Mouse (Mus musculus) brain, adult 2 months (tissue): ENCODE measurements around the gene Olfr1410.

ENCODE experiments used
- DNase-seq: peaks from one replicate; pipeline ENCODE4 v3.0.0; 2011; ENCODE audit warnings: low read depth, low spot score

The Olfr1410 gene

GRCm38 (mm10) chr1:92605482-92605881 lies at the start of gene Olfr1410:
TSS of gene Olfr1410 (plus strand) at chr1:92605782.
- DNase-seq, result no peak

GRCm38 (mm10) chr1:92571022-92571421 lies 34.6 kb upstream of the Olfr1410 start, which contains the start of gene Olfr1413:
TSS of gene Olfr1413 (plus strand) at chr1:92571322.
- no peak for DNase-seq

- DNase-seq, result no peak
Observed at GRCm38 (mm10) chr1:92585479-92585878, 20.1 kb upstream of the Olfr1410 start, which contains the start of gene Olfr1412. TSS of gene Olfr1412 (plus strand) at chr1:92585779.

- no peak for DNase-seq
Observed at GRCm38 (mm10) chr1:92594111-92594510, 11.5 kb upstream of the Olfr1410 start, which contains the start of gene Olfr1411. TSS of gene Olfr1411 (plus strand) at chr1:92594411.

GRCm38 (mm10) chr1:92596019-92596418 lies 9.6 kb upstream of the Olfr1410 start:
- no peak for DNase-seq

- no peak for DNase-seq
Observed at GRCm38 (mm10) chr1:92607711-92608110, 2.1 kb downstream of the Olfr1410 start.

- peak; percentile 67 for DNase-seq
Observed at GRCm38 (mm10) chr1:92611008-92611407, 5.4 kb downstream of the Olfr1410 start.

- no peak for DNase-seq
Observed at GRCm38 (mm10) chr1:92613175-92613574, 7.6 kb downstream of the Olfr1410 start.

GRCm38 (mm10) chr1:92614516-92614915 lies 8.9 kb downstream of the Olfr1410 start:
- peak; percentile 72 for DNase-seq

- no peak for DNase-seq
Observed at GRCm38 (mm10) chr1:92616046-92616445, 10.5 kb downstream of the Olfr1410 start.

GRCm38 (mm10) chr1:92617488-92617887 lies 11.9 kb downstream of the Olfr1410 start, which contains the start of gene Olfr12:
TSS of gene Olfr12 (plus strand) at chr1:92617788.
- DNase-seq, result no peak

GRCm38 (mm10) chr1:92618360-92618759 lies 12.8 kb downstream of the Olfr1410 start:
- DNase-seq, result no peak

GRCm38 (mm10) chr1:92628227-92628626 lies 22.6 kb downstream of the Olfr1410 start:
- DNase-seq, result no peak

GRCm38 (mm10) chr1:92632196-92632595 lies 26.6 kb downstream of the Olfr1410 start:
- no peak for DNase-seq

GRCm38 (mm10) chr1:92632948-92633347 lies 27.4 kb downstream of the Olfr1410 start:
- no peak for DNase-seq

GRCm38 (mm10) chr1:92633726-92634125 lies 28.1 kb downstream of the Olfr1410 start:
- DNase-seq, result peak; percentile 44

GRCm38 (mm10) chr1:92634569-92634968 lies 29.0 kb downstream of the Olfr1410 start:
- DNase-seq, result no peak

- peak; percentile 37 for DNase-seq
Observed at GRCm38 (mm10) chr1:92634976-92635599, 29.5 kb downstream of the Olfr1410 start.

GRCm38 (mm10) chr1:92636015-92636414 lies 30.4 kb downstream of the Olfr1410 start:
- no peak for DNase-seq

- DNase-seq, result no peak
Observed at GRCm38 (mm10) chr1:92636676-92637075, 31.1 kb downstream of the Olfr1410 start.

GRCm38 (mm10) chr1:92637501-92638172 lies 32.1 kb downstream of the Olfr1410 start:
- no peak for DNase-seq

GRCm38 (mm10) chr1:92638181-92638580 lies 32.6 kb downstream of the Olfr1410 start:
- DNase-seq, result peak; percentile 91

- DNase-seq, result no peak
Observed at GRCm38 (mm10) chr1:92638736-92639135, 33.2 kb downstream of the Olfr1410 start.
